Mouse (Mus musculus) lung, postnatal 0 days (tissue): ENCODE results near the gene Tnr. TPM values are rescaled to one million over a fixed set of nuclear protein-coding genes. Genes with fewer than 3 reads are reported as not detected.

Source experiments
- ATAC-seq: fragments of 200-750 bp; cut with Nextera tagmentation; 2 replicates; pipeline ENCODE4 v1.8.0; 2017; ENCODE audit warnings: moderate library complexity
- DNase-seq: peaks from one replicate; pipeline ENCODE4 v3.0.0-alpha.2; 2016; ENCODE audit warnings: low spot score
- H3K27ac ChIP-seq: fragments of 300-500 bp; sonication (generic); 2 replicates; pipeline ENCODE4 v1.5.1; 2014; ENCODE audit warnings: antibody characterized with exemption, mild to moderate bottlenecking, low read length, mixed read lengths
- H3K27me3 ChIP-seq: fragments of 300-500 bp; sonication (generic); replicated peaks from 2 replicates; pipeline ENCODE4 v1.6.1; 2014; ENCODE audit warnings: low read length, mixed read lengths; ENCODE audit not compliant: insufficient read depth
- H3K36me3 ChIP-seq: fragments of 300-500 bp; sonication (generic); 2 replicates; pipeline ENCODE4 v1.6.1; 2014; ENCODE audit warnings: low read length, mixed read lengths; ENCODE audit not compliant: insufficient read depth
- H3K4me1 ChIP-seq: fragments of 300-500 bp; sonication (generic); 2 replicates; pipeline ENCODE4 v1.6.1; 2014; ENCODE audit warnings: antibody characterized with exemption, low read depth, low read length, mixed read lengths; ENCODE audit not compliant: insufficient read depth
- H3K4me2 ChIP-seq: fragments of 300-500 bp; sonication (generic); replicated peaks from 2 replicates; pipeline ENCODE4 v1.6.1; 2014; ENCODE audit warnings: low read depth, mild to moderate bottlenecking, low read length, moderate library complexity, mixed read lengths
- H3K4me3 ChIP-seq: fragments of 300-500 bp; sonication (generic); 2 replicates; pipeline ENCODE4 v1.5.1; 2014; ENCODE audit warnings: low read depth, low read length
- H3K9ac ChIP-seq: fragments of 300-500 bp; sonication (generic); replicated peaks from 2 replicates; pipeline ENCODE4 v1.6.1; 2014; ENCODE audit warnings: low read depth, mild to moderate bottlenecking
- H3K9me3 ChIP-seq: fragments of 300-500 bp; sonication (generic); 2 replicates; pipeline ENCODE4 v1.6.1; 2016; ENCODE audit warnings: low read length, mixed read lengths
- CTCF ChIP-seq: IDR thresholded peaks from 2 replicates; pipeline ENCODE4 v1.5.1; 2016; ENCODE audit warnings: antibody characterized with exemption, mild to moderate bottlenecking
- EP300 ChIP-seq: IDR thresholded peaks from 2 replicates; pipeline ENCODE4 v1.6.1; 2016; ENCODE audit warnings: antibody characterized with exemption, mild to moderate bottlenecking, control low read depth
- WGBS: fragments of 180-500 bp; shearing (Covaris S2); extraction: QIAGEN DNeasy Blood & Tissue Kit; methylation state at CpG from one replicate; pipeline ENCODE4 v1.1.7; 2014; 5-methylcytosine and 5-hydroxymethylcytosine counted together
- polyA plus RNA-seq: library from polyadenylated mRNA; unstranded; fragments of >200 nt; fragmentation: Nextera tagmentation; extraction: Ambion mirVana; gene quantifications from 2 replicates; pipeline ENCODE4 v1.2.1, GENCODE M21; 2015

Tnr gene
- polyA plus RNA-seq, 1 experiment from 2014 or later = not detected

- Histone ChIP-seq H3K4me1 (peaks cover 4% of the 10 kb centered on the region; the same call in 1 of the 2 replicates), H3K36me3 (no peaks in the 10 kb centered on the region), H3K27ac (no peak overlapping the region), H3K9me3 (no peaks in the 10 kb centered on the region), H3K4me3 (no peak overlapping the region), H3K27me3 (no peaks in the 10 kb centered on the region), H3K9ac (no peak overlapping the region), H3K4me2 (0 out of 2 replicates have a peak overlapping the region, but pooled peaks have one; percentile 3)
- WGBS = 36% methylated on average over 2 of the region's 2 CpGs
- no peak for DNase-seq
- TF ChIP-seq EP300 = no peak
- TF ChIP-seq CTCF = no peak
- no peak for ATAC-seq
Observed at GRCm38 (mm10) chr1:159570831-159571230, 47.3 kb downstream of the Tnr start.

- 88% methylated on average over 3 of the region's 3 CpGs for WGBS
- no peak for ATAC-seq
- TF ChIP-seq EP300 = no peak
- no peak for TF ChIP-seq CTCF
Observed at GRCm38 (mm10) chr1:159571951-159572350, 48.4 kb downstream of the Tnr start.

GRCm38 (mm10) chr1:159573116-159573515, 49.5 kb downstream of the Tnr start:
- Histone ChIP-seq H3K4me3 (no peak overlapping the region), H3K4me2 (no peak overlapping the region), H3K9me3 (no peaks in the 10 kb centered on the region), H3K27me3 (no peaks in the 10 kb centered on the region), H3K27ac (no peak overlapping the region), H3K36me3 (no peaks in the 10 kb centered on the region), H3K4me1 (peaks cover 4% of the 10 kb centered on the region; the same call in 1 of the 2 replicates), H3K9ac (no peak overlapping the region)
- WGBS = 69% methylated on average over 2 of the region's 2 CpGs
- ATAC-seq (no peak), DNase-seq (no peak)
- TF ChIP-seq CTCF (no peak), EP300 (no peak)

More at GRCm38 (mm10) chr1:159571951-159572350, 48.4 kb downstream of the Tnr start:
- Histone ChIP-seq H3K4me3 (no peak overlapping the region), H3K4me1 (peaks cover 4% of the 10 kb centered on the region; the same call in 1 of the 2 replicates), H3K36me3 (no peaks in the 10 kb centered on the region), H3K27ac (no peak overlapping the region), H3K9me3 (no peaks in the 10 kb centered on the region), H3K4me2 (no peak overlapping the region), H3K27me3 (no peaks in the 10 kb centered on the region), H3K9ac (no peak overlapping the region)
- DNase-seq = no peak

GRCm38 (mm10) chr1:159574661-159575060, 51.1 kb downstream of the Tnr start:
- 75% methylated on average over 5 of the region's 5 CpGs for WGBS
- Histone ChIP-seq H3K4me2 (no peak overlapping the region), H3K4me1 (peaks cover 4% of the 10 kb centered on the region; the same call in 1 of the 2 replicates), H3K27me3 (no peaks in the 10 kb centered on the region), H3K9ac (no peak overlapping the region), H3K9me3 (no peaks in the 10 kb centered on the region), H3K4me3 (no peak overlapping the region), H3K27ac (no peak overlapping the region), H3K36me3 (no peaks in the 10 kb centered on the region)
- DNase-seq (no peak), ATAC-seq (no peak)
- TF ChIP-seq EP300 (no peak), CTCF (no peak)

GRCm38 (mm10) chr1:159576246-159576645, 52.7 kb downstream of the Tnr start:
- ATAC-seq (no peak), DNase-seq (no peak)
- H3K9me3 ChIP-seq = no peaks in the 10 kb centered on the region
- H3K9ac ChIP-seq = no peak overlapping the region
- no peaks in the 10 kb centered on the region for H3K27me3 ChIP-seq
- 55% methylated on average over 2 of the region's 2 CpGs for WGBS
- no peaks in the 10 kb centered on the region for H3K4me1 ChIP-seq
- H3K4me2 ChIP-seq = no peak overlapping the region
- TF ChIP-seq CTCF (no peak), EP300 (no peak)
- H3K36me3 ChIP-seq = no peaks in the 10 kb centered on the region
- H3K27ac ChIP-seq = no peak overlapping the region
- no peak overlapping the region for H3K4me3 ChIP-seq

GRCm38 (mm10) chr1:159578391-159578790, 54.8 kb downstream of the Tnr start:
- no peak for TF ChIP-seq CTCF
- no peak for TF ChIP-seq EP300
- no peaks in the 10 kb centered on the region for H3K4me1 ChIP-seq
- WGBS = 33% methylated on average over 3 of the region's 3 CpGs
- H3K9me3 ChIP-seq = no peaks in the 10 kb centered on the region
- no peaks in the 10 kb centered on the region for H3K27me3 ChIP-seq
- H3K27ac ChIP-seq = no peak overlapping the region
- DNase-seq (no peak), ATAC-seq (no peak)
- no peaks in the 10 kb centered on the region for H3K36me3 ChIP-seq
- no peak overlapping the region for H3K4me2 ChIP-seq
- no peak overlapping the region for H3K4me3 ChIP-seq
- H3K9ac ChIP-seq = no peak overlapping the region
